Mouse (Mus musculus) ovary, postnatal 10 days (tissue): Measurements from ENCODE around the gene Tbc1d25.
A peak's percentile ranks its signal among the peaks of the same experiment; 100 is the strongest.

Experiments used
- DNase-seq: peaks from one replicate; pipeline ENCODE4 v3.0.0; 2022; ENCODE audit warnings: low spot score

Gene Tbc1d25

DNA sequence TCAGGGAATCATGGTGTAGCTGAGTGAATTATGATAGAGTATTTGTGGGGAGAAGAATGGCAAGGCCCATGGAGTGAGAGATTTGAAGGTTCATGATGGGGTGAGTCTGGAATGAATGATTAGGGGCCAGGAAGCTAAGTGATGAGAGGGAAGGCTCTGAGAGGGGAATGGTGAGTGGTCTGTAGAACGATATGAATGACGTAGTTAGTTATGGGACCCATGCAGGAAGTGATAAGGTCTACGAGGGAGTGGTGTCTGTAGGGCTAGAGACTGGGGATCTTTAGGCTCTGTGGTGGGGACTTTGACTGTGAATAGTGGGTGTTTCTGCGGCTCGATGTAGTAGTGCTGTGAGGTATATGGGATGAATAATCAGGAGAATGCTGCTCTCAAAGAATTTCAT, 3.7 kb upstream of the Tbc1d25 start:
- DNase-seq, result no peak

DNA sequence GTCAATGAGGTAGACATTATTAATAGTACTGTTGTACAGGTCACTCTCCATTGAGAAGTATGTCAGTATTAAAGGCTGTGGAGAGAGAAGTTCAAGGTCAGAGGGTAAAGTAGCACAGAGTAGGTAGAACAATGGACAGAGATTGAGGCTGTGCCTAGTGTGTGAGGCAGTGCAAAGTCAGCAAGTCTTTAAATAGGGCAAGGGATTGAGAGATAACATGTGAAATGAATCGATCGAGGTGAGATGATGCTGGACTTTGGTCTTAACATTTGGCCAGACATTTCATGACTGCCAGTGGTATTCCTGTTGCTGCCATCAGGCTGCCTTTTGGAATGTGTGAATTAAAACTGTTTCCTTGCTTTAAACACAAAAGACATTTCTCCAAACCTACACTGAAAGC, 2.9 kb upstream of the Tbc1d25 start:
- no peak for DNase-seq

DNA sequence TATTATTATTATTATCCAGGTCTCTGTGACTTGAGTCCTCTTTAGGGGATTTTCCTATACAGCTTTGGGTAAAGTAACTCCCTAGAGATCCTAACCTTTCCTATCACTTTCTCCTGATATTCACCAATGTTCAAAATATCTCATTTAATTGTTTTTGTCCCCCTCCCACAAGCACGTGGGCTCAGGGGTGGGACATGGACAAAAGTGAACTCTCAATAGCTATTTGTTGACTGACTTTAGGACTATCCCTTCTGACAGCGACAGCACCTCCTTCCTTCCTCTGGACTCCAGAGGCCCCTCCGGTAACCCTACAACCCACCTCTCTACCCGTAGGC, 845 bp downstream of the Tbc1d25 start:
- no peak for DNase-seq

DNA sequence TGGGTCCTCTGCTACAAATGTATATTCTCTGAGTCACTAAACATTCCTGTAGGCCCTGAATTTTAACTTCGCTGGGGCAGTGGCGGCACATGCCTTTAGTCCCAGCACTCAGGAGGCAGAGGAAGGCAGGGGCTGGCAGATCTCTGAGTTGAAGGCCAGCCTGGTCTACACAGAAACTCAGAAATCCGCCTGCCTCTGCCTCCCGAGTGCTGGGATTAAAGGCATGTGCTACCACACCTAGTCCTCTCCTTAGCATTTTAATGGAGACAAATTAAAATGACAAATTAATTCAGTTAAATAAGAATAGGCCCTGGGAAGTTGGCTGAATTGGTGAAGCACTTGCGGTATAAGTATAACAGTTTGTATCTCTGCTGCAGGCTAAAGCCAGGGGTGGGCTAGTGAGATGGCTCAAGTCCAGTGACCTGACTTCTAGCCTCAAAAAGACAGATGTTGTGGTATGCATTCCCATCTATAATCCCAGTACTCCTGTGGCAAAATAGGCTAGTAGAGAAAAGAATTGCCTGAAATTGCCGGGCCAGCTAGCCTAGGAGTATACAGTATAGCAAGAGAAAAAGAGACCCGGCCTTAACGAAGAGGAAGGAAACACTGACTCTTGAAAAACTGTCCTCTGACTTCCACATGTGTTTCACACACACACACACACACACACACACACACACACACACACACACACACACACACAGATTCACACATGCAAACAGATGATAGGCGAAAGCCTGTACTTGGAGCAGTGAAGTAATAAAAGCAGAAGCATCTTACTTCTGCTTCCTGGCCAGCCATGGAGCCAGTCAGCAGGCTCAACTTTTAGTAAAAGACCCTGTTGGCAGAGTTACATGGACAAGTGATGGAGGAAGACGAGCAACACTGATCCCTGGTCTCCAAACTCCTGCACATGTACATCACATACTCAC, 8.0 kb downstream of the Tbc1d25 start:
- DNase-seq, result no peak

DNA sequence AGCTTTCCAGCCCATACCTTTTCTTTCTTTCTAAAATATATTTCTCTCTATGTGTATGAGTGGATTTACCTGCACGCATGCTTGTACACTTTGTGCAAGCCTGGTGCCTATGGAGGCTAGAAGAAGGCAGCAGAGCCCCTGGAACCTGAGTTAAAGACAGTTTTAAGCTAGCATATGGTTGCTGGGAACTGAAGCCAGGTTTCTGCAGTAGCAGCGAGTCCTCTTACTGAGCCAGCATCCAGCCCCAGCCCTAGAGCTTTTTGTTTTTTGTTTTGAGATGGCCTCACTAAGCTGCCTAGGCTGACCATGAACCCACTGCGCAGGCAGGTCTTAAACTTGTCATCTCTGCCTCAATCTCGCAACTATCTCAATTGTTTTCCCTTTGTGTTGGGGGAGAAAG, 11.5 kb downstream of the Tbc1d25 start:
- no peak for DNase-seq

DNA sequence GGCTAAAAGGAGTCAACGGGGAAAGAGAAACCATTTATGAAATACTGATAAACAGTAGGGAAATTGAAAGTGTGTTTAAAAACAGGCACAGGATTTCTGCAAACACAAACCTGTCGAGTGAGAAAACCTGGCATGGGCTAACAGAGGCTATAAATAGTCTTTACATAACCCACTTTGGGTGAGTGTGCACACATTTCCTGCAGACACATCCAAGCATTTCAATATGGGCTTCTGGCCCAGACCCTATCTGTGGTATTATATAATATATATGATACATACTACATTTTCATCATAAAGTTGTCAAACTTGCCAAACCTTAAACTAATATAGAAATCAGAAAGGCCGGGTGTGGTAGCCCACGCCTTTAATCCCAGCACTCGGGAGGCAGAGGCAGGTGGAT, 12.9 kb downstream of the Tbc1d25 start:
- no peak for DNase-seq

DNA sequence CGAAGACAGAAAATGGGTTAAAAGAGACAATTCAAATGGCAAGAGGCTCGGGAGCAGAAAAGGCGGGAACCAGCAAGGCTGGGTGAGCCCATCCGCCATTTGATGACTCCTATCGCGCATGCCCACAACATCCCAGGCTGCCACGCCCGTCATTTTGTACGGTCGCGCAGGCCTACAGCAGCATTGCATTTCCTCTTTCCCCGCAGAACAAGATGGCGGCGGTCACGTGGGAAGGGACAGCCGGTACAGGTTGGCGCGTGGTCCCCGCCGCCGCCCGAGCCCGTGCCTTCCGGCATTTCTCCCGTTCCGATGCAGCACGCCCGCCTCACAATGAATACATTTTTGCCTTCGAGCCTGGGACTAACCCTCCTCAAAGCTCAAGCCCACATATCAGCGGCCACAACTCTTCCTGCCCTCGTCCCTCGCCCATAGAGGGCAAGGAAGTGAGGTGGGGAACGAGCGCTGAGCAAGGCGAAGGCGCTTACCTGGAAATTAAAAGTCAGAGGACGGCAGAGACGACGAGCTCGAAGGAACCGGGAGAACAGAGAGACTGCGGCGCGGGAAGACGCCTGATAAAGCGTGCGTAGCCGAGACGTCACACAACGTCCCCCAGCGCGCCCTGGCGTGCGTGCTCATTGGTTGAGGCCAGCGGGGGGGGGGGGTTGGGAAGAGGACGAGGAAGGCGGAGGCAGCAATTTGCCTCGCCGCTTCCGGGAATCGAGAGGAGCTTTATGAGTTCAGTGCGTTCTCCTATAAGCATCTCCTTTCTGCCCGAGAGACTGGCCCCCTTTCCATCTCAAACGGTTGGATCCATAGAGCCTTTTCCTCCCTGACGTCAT, 30.6 kb downstream of the Tbc1d25 start, which contains the start of gene Rbm3:
Gene Rbm3 (minus strand): TSS at position 728 of the 839 bp plus-strand sequence.
- DNase-seq, result peak; percentile 33

DNA sequence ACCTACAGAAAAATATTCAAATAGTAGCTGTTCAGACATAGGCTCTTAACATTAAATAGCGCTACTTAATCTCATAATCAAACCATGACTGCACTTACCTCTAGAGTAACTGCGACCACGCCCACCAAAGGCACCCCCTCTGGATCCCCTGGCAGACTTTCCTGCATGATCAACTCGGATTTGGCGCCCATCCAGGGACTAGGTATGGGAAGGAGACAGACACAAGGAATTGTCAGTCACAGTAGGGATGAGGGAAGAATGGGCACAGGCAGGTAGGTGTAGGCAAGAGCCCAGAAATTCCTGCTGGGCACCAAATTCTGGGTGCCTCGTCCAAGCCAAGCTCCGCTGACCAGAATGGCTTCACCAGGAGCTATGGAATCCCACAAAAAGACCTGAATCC, 32.2 kb downstream of the Tbc1d25 start:
- DNase-seq, result no peak

DNA sequence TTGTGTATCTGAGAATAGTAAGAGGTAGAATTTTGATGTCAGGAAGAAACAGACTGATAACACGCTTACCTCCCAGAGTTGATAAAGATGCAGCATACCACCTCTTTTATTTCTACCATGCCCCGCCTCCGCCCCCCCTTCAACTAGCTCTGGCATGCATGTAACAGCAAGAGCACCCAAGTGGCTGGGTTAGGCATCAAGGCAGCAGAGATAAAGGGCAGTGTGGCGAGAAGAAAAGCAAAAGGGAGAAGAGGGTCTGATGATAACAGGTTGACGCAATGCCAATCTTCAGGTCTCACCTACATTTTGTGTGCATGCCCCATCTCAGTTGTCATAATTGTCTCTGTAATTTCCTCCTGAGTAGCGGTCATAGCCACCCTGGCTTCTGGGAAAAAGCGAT, 33.0 kb downstream of the Tbc1d25 start:
- DNase-seq, result no peak

DNA sequence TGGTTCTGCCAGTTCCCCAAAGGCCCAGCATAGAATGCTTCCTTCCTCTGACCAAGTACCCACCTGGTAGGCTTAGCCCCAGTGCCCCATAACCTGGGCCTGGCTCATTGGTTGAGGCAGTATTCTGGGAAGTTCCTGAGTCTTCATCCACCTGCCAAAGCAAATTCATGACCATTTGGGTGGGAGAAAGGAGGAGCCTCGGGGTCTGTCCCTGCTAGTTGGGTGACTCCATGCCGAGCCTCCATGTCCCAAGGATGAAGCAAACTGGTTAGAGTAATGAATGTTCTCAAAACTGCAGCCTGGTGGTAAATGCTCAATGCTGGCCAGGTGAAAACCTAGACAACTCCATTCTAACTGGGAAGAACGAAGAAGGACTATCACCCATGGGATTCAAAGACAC, 34.9 kb downstream of the Tbc1d25 start:
- no peak for DNase-seq

DNA sequence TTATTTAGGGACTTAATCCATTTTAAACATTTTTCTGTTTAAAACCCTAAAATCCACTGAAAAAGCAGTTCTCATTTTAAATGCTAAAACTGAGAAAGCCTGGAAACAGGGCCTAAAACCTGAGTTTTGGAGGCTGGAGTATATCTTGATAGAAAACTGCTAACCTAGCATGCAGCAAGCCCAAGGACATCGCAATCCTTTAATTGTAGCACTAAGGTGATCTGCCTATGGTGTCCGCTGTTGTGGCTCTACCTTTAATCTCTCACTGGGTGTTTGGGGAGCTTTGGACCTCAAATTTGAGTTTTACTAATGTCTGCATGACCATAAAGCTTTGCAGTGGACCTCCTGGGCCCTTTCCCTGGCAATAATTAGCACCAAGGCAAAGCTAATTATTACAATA, 35.5 kb downstream of the Tbc1d25 start:
- no peak for DNase-seq

DNA sequence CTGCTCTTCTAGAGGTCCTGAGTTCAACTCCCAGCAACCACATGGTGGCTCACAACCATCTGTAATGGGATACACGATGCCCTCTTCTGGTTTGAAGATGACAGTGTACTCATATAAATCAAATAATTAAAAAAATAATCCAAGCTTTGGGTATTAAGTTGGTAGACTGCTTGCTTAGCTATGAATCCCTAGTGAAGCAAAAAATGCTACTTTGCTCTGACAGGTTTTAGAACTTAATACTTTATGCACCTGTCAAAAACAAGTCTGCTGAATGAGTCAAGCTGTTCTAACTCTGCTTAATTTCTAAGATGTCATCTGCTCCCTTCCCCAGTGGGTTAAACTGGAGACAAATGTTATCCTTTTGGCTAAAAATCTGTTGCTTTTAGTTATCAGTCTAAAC, 36.5 kb downstream of the Tbc1d25 start:
- no peak for DNase-seq

DNA sequence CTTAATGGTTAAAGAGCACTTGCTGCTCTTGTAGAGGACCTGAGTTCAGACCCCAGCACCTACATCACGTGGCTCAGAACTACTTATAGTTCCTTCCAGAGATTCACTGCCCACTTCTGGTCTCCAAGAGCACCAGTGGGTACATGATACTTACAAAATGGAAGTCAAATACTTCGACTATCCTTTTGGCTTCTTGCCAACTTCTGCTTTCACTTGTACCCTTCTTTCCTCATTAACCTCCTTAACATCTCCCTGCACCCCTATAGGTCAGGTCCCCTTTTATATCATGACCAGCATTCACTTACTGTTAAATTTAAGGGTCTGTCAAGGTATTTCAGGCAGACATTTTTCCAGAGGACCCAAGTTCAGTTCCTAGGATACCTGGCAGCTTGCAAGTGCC, 40.1 kb downstream of the Tbc1d25 start:
- no peak for DNase-seq

DNA sequence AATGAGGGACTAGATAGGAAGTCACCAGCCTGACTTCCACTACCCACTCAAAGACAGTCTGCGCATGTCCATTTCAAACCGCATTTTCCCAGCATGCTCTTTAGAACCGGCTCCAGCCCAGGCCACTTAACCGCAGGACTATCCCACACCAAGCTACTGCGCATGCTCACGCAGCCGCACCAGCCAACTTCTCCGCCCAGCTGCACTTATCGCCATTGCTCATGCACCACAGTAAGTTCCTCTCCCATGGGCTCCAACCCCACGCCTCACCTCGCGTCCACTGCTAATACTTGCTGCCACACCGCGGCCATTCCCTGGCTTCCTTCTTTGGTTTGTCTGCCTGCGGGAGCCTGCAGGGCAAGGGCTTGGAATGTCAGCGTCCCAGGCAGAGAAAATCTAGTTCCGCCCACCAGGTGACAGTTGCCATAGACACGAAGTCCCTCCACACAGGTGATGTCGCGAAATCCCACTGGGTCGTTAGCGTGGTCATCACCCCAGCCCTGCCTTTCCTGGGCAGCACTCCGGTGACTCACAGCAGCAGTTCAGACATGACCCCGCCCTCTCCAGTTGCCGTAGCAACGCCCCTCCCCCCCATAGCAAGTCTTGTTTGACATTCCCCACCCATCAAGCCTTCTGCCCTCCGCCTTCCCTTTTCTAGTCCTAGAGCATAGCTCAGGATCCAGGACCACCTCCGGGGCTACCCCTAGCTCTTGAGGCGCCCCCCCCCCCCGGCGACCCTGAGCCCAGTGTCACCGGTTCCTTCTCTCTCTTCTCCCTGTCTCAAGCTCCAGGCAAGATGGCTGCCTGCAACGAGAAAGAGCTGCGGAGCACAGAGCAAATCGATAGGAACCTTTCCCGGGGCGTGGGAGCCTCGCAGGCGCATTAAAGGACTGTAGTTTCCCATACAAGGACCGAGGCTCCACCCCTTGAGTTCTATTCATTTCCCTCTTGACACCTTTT, 43.7 kb downstream of the Tbc1d25 start, which contains the start of gene Wdr13:
Gene Wdr13 (minus strand): TSS at position 876 of the 960 bp plus-strand sequence.
- DNase-seq, result peak; percentile 56

DNA sequence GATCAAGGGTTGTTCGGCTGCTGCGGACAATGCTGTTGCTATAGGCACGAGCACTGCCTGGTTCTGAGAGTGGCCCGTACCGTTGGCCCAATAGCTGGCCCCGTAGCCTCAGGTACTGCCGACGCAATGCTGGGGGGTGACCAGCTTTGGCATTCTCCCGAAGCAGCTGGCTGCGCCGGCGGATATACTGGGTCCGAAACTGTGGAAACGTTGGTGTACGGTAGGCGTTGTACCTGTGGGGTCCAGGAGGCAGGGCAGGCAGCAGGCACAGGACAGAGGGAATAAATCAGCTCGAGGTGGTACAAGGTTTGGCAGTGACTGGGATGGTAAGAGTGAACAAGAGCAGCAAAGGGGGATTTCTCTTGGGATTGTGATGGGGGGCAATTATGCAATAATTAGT, 44.6 kb downstream of the Tbc1d25 start:
- DNase-seq, result no peak

DNA sequence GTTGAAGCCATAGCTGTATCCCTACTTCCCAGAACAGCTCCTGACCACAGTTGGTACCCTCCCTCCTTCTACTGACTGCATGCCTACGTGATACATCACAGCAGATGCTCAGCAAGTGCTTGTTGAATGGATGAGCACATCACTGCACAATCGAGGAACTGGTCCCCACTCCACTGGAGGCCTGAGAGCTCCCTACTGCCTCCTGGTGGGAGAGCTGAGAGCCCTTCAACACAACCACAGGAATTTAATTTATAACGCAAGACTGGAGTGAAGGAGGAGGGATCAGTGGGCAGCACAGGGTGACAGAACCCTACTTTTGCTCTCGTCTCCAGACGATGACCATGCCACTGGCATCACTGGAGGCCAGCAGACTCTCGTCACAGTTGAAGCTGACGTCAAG, 50.7 kb downstream of the Tbc1d25 start:
- no peak for DNase-seq

DNA sequence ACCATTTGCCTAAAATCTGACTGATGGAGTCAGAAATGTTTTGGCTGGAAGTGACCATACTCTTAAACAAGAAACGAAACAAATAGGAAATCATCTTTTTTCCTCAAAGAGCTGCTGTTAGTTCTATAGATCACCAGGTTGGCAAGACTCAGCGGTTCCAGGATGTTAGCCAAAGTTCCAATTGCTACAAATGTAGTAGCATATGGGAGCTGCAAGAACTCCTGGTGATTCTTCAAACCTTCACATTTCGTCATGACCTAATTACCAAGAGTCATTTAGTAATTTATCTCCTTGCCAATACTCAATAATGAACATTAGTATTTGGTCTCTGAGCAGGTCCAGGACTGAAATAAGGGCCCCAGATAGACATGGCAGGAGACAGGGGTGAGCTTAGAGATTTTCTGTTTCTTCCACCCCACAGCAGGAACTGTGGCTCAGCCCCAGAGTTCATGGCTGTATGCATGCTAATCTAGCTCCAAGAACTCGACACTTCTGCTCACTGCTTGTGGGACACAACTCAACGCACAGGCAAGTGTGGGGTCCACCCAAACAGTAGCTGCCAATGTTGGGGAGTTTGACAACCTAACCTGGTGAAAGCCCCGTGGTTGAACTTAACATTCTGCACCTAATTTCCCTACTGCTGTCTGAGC, 52.0 kb downstream of the Tbc1d25 start:
- DNase-seq, result no peak

DNA sequence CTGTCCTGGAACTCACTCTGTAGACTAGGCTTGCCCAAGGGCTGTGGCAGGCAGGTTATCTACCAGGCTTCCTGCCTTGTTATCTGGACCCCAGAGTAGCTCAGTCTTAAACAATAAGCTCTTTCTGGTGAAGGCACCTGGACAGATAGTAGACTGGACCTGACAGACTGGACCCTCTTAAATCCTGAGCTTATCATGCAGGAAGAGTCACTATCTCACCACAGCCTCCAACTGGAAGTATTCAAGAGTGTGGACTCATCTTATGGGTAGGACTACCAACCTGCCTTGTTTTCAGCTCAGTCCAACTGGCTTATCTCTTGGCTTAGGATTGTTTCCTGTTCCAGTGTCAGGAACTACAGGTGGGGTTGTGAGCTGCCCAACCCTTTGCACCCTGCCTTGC, 58.7 kb downstream of the Tbc1d25 start:
- DNase-seq, result no peak

DNA sequence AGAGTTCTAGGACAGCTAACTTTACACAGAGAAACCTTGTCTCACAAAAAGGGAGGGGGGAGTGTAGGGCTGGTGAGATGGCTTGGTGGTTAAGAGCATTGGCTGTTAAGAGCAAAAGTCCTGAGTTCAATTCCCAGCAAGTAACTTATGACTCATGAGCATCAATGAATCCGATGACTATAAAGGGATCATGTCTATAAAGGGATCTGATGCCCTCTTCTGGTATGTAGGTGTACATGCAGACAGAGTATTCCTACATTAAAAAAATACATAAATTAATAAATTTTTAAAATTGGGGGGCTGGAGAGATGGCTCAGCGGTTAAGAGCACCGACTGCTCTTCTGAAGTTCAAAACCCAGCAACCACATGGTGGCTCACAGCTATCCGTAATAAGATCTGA, 60.7 kb downstream of the Tbc1d25 start:
- DNase-seq, result no peak

DNA sequence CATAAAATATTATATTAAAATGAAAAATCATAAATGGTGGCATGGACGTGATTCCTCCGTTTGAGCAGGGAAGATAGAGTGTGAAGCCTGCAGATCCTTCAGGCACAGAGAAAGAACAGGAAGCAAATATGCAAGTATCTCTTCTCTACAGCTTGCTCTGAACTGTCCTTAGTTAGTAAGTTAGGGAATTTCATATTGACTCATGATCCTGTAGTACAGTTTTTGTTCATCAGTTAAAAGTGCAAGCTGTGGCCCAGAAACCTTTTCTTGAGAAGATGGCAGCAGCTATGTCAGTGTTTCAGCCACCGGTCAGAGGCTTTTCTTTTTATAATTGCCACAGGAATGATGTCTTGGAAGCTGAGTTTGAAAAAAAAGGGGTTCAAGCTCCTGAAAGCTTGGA, 71.0 kb downstream of the Tbc1d25 start:
- DNase-seq, result no peak
